Mouse (Mus musculus): ENCODE measurements at regions not wholly inside any gene's neighbourhood (a gene's known extent, or its start where the extent isn't known, plus 50 kb on each side); places are given as distances from the start of the nearest gene placed in this dataset.
A peak's percentile ranks its signal among the peaks of the same experiment; 100 is the strongest.

GRCm38 (mm10) chr16:42808864-42809263 lies 66.8 kb upstream of the Zbtb20 start:
- DNase-seq (ENCODE audit: low spot score), result no peak

- DNase-seq (ENCODE audit: low spot score), result no peak
These were observed 68.1 kb upstream of the Zbtb20 start for GRCm38 (mm10) chr16:42807536-42807935.

GRCm38 (mm10) chr16:42803609-42804008 lies 72.1 kb upstream of the Zbtb20 start:
- no peak for DNase-seq (ENCODE audit: low spot score)

- DNase-seq (ENCODE audit: low spot score), result no peak
These were observed 83.1 kb upstream of the Zbtb20 start for GRCm38 (mm10) chr16:42792571-42792970.

- DNase-seq (ENCODE audit: low spot score), result no peak
These were observed 91.0 kb upstream of the Zbtb20 start for GRCm38 (mm10) chr16:42784712-42785111.

- DNase-seq (ENCODE audit: low spot score), result no peak
These were observed 91.7 kb upstream of the Zbtb20 start for GRCm38 (mm10) chr16:42784031-42784430.

- peak; percentile 22 for DNase-seq (ENCODE audit: low spot score)
These were observed 93.5 kb upstream of the Zbtb20 start for GRCm38 (mm10) chr16:42782091-42782679.

GRCm38 (mm10) chr16:42781096-42782071 lies 94.3 kb upstream of the Zbtb20 start:
- DNase-seq (ENCODE audit: low spot score), result peak; percentile 9

GRCm38 (mm10) chr16:42779957-42780356 lies 95.7 kb upstream of the Zbtb20 start:
- no peak for DNase-seq (ENCODE audit: low spot score)

- DNase-seq (ENCODE audit: low spot score), result no peak
These were observed 103.0 kb upstream of the Zbtb20 start for GRCm38 (mm10) chr16:42772640-42773039.

- no peak for DNase-seq (ENCODE audit: low spot score)
These were observed 105.5 kb upstream of the Zbtb20 start for GRCm38 (mm10) chr16:42770199-42770598.

GRCm38 (mm10) chr16:42748681-42749080 lies 127.0 kb upstream of the Zbtb20 start:
- no peak for DNase-seq (ENCODE audit: low spot score)

- DNase-seq (ENCODE audit: low spot score), result no peak
These were observed 129.6 kb upstream of the Zbtb20 start for GRCm38 (mm10) chr16:42745943-42746675.

GRCm38 (mm10) chr16:42743538-42743937 lies 132.1 kb upstream of the Zbtb20 start:
- no peak for DNase-seq (ENCODE audit: low spot score)

GRCm38 (mm10) chr16:42743120-42743519 lies 132.6 kb upstream of the Zbtb20 start:
- DNase-seq (ENCODE audit: low spot score), result no peak

GRCm38 (mm10) chr16:42727826-42728225 lies 147.9 kb upstream of the Zbtb20 start:
- DNase-seq (ENCODE audit: low spot score), result no peak

GRCm38 (mm10) chr16:42719915-42720314 lies 155.8 kb upstream of the Zbtb20 start:
- no peak for DNase-seq (ENCODE audit: low spot score)

- DNase-seq (ENCODE audit: low spot score), result no peak
These were observed 157.2 kb upstream of the Zbtb20 start for GRCm38 (mm10) chr16:42718452-42718851.

GRCm38 (mm10) chr16:42717828-42718412 lies 157.8 kb upstream of the Zbtb20 start:
- no peak for DNase-seq (ENCODE audit: low spot score)

GRCm38 (mm10) chr16:42717075-42717827 lies 158.4 kb upstream of the Zbtb20 start:
- DNase-seq (ENCODE audit: low spot score), result no peak

GRCm38 (mm10) chr16:42702676-42703075 lies 173.0 kb upstream of the Zbtb20 start:
- DNase-seq (ENCODE audit: low spot score), result no peak

Measured in ovary, postnatal 14 days (tissue).